Mouse (Mus musculus): ENCODE data around the gene Rpl39. TPM values are rescaled to one million over a fixed set of nuclear protein-coding genes. Genes with fewer than 3 reads are reported as not detected.

Gene Rpl39
- total RNA-seq, 1 experiment from 2014 or later = 548 TPM

DNA sequence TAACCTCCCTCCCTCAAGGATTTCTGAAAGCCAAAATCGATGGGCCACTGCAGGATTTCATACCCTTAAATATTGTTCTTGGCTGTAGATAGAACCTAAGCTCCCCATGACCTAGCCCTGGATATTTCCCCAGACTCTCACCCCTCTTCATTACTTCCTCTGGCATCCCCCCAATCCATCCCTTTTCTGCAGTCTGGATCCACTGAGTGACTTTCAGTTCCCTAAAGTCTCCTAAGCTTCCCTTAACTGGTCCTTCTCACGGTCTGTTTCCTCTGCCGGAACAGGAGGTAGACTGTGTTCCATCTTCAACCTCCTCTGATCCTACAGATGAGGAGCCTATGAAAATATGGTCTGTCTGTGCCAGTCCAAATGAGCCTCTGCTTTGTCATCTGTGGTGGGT is 17.9 kb downstream of the Rpl39 start:
- DNase-seq = no peak

DNA sequence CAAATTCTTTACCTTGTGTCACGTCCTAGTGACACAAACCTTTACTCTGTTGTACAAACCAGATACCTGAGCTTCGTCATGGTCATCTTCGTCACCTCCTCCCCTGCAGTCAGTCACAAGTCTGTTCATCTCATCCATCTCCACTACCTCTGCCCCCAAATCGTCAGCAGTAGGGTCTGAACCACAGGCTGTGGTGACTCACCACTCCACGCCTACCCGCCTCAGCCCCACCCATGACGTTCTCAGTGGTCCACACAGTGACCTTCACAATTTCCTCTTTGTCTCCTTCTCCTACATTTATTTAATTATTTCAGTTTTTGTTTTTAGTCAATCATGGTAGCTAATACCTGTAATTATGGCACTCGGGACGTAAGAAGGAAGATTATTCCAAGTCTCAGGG is 21.3 kb downstream of the Rpl39 start:
- DNase-seq = no peak

DNA sequence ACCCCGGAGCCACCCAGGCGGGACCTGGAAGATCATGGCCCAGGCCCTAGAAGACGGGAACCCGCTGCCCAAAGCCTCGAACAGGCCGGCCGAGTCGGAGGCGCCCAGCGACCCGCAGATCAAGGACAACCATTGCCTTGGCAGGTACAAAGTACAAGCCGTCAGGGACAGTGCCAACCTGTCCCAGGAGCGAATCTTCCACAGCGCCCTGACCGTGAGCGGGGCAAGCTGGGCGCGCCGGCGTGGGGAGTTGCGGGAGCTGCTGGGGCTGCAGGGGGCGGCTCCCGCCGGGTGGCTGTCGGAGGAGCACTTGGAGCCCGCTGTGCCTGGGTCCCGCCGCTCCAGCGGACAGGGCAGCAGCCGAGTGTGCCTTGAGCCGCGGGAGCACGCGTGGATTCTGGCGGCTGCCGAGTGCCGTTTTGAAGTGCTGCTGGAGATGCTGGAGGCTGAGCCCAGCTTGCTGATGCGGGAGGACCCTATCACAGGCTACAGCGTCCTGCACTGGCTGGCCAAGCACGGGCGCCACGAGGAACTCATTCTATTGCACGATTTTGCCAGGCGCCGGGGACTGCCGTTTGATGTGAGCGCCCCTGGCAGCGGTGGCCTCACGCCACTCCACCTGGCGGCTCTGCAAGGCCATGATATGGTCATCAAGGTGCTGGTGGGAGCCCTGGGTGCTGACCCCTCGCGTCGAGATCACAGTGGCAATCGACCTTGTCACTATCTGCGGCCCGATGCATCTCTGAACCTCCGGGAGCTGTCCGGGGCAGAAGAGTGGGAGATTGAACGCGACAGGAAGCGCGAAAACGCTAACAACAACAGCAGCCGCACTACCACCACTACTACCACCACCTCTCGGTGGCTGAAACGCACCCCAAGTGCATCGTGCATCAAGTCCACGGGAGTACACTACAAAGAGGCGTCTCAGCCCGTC is 36.0 kb downstream of the Rpl39 start:
- DNase-seq = peak; percentile 22

DNA sequence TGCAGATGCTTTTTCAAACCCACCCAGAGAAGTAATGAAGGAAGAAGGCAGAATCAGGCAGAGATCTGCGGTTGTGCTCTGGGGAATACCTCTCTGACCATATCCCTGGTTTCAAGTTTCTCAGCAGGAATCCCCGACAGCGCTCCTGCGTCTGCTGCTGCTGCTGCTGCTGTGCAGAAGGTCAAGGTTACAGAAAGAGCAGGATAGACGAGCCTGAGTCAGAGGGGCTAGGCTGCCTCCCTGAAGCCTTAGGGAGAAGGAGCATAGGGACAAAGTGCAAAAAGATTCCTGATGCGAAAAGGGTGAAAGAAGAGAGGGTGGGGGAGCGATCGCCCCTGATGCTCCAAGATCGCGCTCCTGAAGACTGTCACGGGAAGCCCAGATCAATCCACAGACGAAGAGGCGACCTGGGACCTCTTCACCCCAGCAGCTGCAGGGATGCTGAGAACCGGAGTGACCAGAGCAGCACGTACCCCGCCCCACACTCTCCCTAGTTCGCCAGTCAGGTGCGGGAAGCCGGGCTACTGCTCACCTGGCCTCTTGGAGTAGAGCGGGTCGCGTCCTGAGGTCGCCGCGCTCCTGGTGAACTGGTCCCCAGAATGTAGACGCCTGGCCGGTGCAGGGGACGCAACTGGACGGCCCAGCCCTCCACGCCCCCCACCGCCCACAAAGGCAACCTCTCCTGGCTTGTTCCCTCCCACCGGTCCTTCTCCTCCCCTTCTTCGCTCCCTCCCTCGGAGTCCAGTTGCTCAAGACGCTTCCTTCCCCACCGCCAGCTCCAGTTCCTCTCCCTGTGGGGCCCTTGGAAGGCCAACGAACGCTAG is 36.9 kb downstream of the Rpl39 start, which contains the start of gene Sowahd:
Sowahd (plus strand) TSS at position 780 of the 824 bp plus-strand sequence.
- DNase-seq = peak; percentile 37

DNA sequence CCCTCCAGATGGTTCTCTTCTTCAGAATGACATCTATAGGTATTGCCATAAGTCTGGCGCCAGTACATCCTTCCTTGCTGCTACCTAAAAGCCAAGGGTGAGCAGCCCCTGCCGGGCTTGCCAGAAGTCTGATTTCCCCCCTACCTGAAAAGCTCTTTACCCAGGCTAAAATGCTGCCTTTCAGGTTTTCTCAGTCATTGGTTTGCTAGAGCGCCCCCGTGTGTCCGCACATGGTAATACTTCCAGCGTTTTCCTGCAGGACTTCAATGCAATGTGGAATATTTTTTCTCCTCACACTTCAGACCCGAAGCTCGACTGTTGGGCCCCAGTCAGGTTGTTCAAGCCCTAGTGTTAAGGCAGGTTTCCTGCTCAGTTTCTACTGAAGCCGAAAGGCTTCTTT is 42.5 kb downstream of the Rpl39 start:
- peak; percentile 58 for DNase-seq

Other genes starting within 250 kb of the Rpl39 start
- gene Ube2a, start 211.5 kb downstream of the Rpl39 start, total RNA-seq (2021) = 62.5 and 64.4 TPM in 2 replicates
- 47.0 and 51.0 TPM in 2 replicates for gene C330007P06Rik, start 211.3 kb downstream of the Rpl39 start, total RNA-seq (2021)
- 10.2 and 10.7 TPM in 2 replicates for gene Nkrf, start 182.5 kb downstream of the Rpl39 start, total RNA-seq (2021)
- gene Sept6, start 93.6 kb downstream of the Rpl39 start, total RNA-seq (2021) = 17.6 and 22.6 TPM in 2 replicates
- 0.37 and 0.71 TPM in 2 replicates for gene Sowahd, start 36.6 kb downstream of the Rpl39 start, total RNA-seq (2021)
- gene Upf3b, start 24.9 kb upstream of the Rpl39 start, total RNA-seq (2021) = 16.2 and 21.1 TPM in 2 replicates
- gene Nkap, start 41.4 kb upstream of the Rpl39 start, total RNA-seq (2021) = 12.7 and 16.5 TPM in 2 replicates
- gene Akap14, start 83.4 kb upstream of the Rpl39 start, total RNA-seq (2021) = not detected in 2 replicates
- 610 and 644 TPM in 2 replicates for gene Ndufa1, start 105.8 kb upstream of the Rpl39 start, total RNA-seq (2021)
- gene Rnf113a1, start 105.8 kb upstream of the Rpl39 start, total RNA-seq (2021) = 4.1 and 4.2 TPM in 2 replicates
- not detected in 2 replicates for gene Gm9, start 125.6 kb upstream of the Rpl39 start, total RNA-seq (2021)
- gene Rhox1, start 136.9 kb upstream of the Rpl39 start, total RNA-seq (2021) = not detected in 2 replicates
- not detected in 2 replicates for gene Rhox2a, start 159.6 kb upstream of the Rpl39 start, total RNA-seq (2021)
- gene Rhox3a, start 164.5 kb upstream of the Rpl39 start, total RNA-seq (2021) = not detected in 2 replicates
- gene Rhox4a, start 179.9 kb upstream of the Rpl39 start, total RNA-seq (2021) = not detected in 2 replicates